ENCODE assay signal across 9 mouse cellular contexts in genomic region chr4:63404205-63404604, GRCm38 (mm10). TPM values are rescaled to one million over a fixed set of nuclear protein-coding genes. Genes with fewer than 3 reads are reported as not detected.
DNase-seq lines count a peak whose midpoint lies in the region; ATAC-seq and TF ChIP-seq lines count a peak whose summit lies in the region.
"Had no signal": no experiment of that assay in that cellular context is flagged by ENCODE, and none has a peak within 500 bp of the region (broad histone marks: within the 10 kb centered on the region; RNA-seq: fewer than 3 reads in every experiment).

No protein-coding gene starts in this region.

- TF ChIP-seq CTCF in hindbrain, postnatal 0 days (IDR thresholded peaks at IDR 0.05; ENCODE audit: low read depth), result no peak

- H3K4me3 ChIP-seq in hindbrain, postnatal 0 days (ENCODE audit: low read length), result no peak overlapping the region
- H3K4me3 ChIP-seq in hindbrain, embryonic 14.5 days (replicated peaks; ENCODE audit: low read length), result no peak overlapping the region
- H3K4me3 ChIP-seq in embryonic facial prominence, embryonic 13.5 days, result no peak overlapping the region
- H3K4me3 ChIP-seq in limb, embryonic 15.5 days, result no peak overlapping the region

- no peak overlapping the region for H3K9ac ChIP-seq in hindbrain, postnatal 0 days (replicated peaks; ENCODE audit: low read length)
- no peak overlapping the region for H3K9ac ChIP-seq in hindbrain, embryonic 14.5 days
- H3K9ac ChIP-seq in embryonic facial prominence, embryonic 13.5 days, result peak overlapping the region; percentile 73
- H3K9ac ChIP-seq in limb, embryonic 15.5 days, result no peak overlapping the region

- 0 out of 2 replicates have a peak overlapping the region, but pooled peaks have one; percentile 2 for H3K27ac ChIP-seq in hindbrain, postnatal 0 days
- H3K27ac ChIP-seq in hindbrain, embryonic 14.5 days, result no peak overlapping the region
- peak overlapping the region; percentile 87 for H3K27ac ChIP-seq in embryonic facial prominence, embryonic 13.5 days
- peak overlapping the region; percentile 88 for H3K27ac ChIP-seq in limb, embryonic 15.5 days

- H3K4me1 ChIP-seq in hindbrain, postnatal 0 days (ENCODE audit: insufficient read depth, low read length), result peaks cover 28% of the 10 kb centered on the region
- peaks cover 46% of the 10 kb centered on the region for H3K4me1 ChIP-seq in hindbrain, embryonic 14.5 days (replicated peaks; ENCODE audit: control insufficient read depth, insufficient read depth, low read length)
- H3K4me1 ChIP-seq in embryonic facial prominence, embryonic 13.5 days, result peaks cover 74% of the 10 kb centered on the region
- peaks cover 77% of the 10 kb centered on the region for H3K4me1 ChIP-seq in limb, embryonic 15.5 days

- H3K4me2 ChIP-seq in hindbrain, postnatal 0 days (ENCODE audit: low read depth, low read length), result no peak overlapping the region
- H3K4me2 ChIP-seq in hindbrain, embryonic 14.5 days (replicated peaks), result no peak overlapping the region
- H3K4me2 ChIP-seq in embryonic facial prominence, embryonic 13.5 days, result peak overlapping the region; percentile 64
- no peak overlapping the region for H3K4me2 ChIP-seq in limb, embryonic 15.5 days

- H3K9me3 ChIP-seq in hindbrain, postnatal 0 days (ENCODE audit: low read length), result no peaks in the 10 kb centered on the region
- no peaks in the 10 kb centered on the region for H3K9me3 ChIP-seq in hindbrain, embryonic 14.5 days (ENCODE audit: control insufficient read depth, low read length)
- no peaks in the 10 kb centered on the region for H3K9me3 ChIP-seq in embryonic facial prominence, embryonic 13.5 days
- no peaks in the 10 kb centered on the region for H3K9me3 ChIP-seq in limb, embryonic 15.5 days

- 70% methylated on average over 7 of the region's 7 CpGs for WGBS in hindbrain, postnatal 0 days
- 76% methylated on average over 7 of the region's 7 CpGs for WGBS in hindbrain, embryonic 14.5 days
- WGBS in embryonic facial prominence, embryonic 13.5 days, result 71% methylated on average over 7 of the region's 7 CpGs
- WGBS in limb, embryonic 15.5 days, result 63% methylated on average over 7 of the region's 7 CpGs

- no peaks in the 10 kb centered on the region for H3K27me3 ChIP-seq in hindbrain, postnatal 0 days (ENCODE audit: insufficient read depth, low read length)
- H3K27me3 ChIP-seq in hindbrain, embryonic 14.5 days (ENCODE audit: control insufficient read depth, insufficient read depth, low read length), result no peaks in the 10 kb centered on the region
- H3K27me3 ChIP-seq in embryonic facial prominence, embryonic 13.5 days, result no peaks in the 10 kb centered on the region
- H3K27me3 ChIP-seq in limb, embryonic 15.5 days, result no peaks in the 10 kb centered on the region

- DNase-seq in hindbrain, postnatal 0 days (ENCODE audit: low spot score), result no peak
- DNase-seq in hindbrain, embryonic 14.5 days (ENCODE audit: low spot score), result no peak
- DNase-seq in spleen, postnatal 4 days (ENCODE audit: low spot score in 2 of 2), result peak; percentile 62 to 79
- DNase-seq in left cerebral cortex, postnatal 10 days (ENCODE audit: extremely low spot score in 1 of 2, low spot score in 2 of 2), result no peak
- no peak for DNase-seq in ovary, postnatal 10 days (ENCODE audit: low spot score)

- no peaks in the 10 kb centered on the region for H3K36me3 ChIP-seq in hindbrain, postnatal 0 days (ENCODE audit: insufficient read depth, low read length)
- no peaks in the 10 kb centered on the region for H3K36me3 ChIP-seq in hindbrain, embryonic 14.5 days (replicated peaks; ENCODE audit: control insufficient read depth, insufficient read depth)
- H3K36me3 ChIP-seq in embryonic facial prominence, embryonic 13.5 days, result no peaks in the 10 kb centered on the region
- no peaks in the 10 kb centered on the region for H3K36me3 ChIP-seq in limb, embryonic 15.5 days

- no peak for ATAC-seq in hindbrain, postnatal 0 days
- no peak for ATAC-seq in hindbrain, embryonic 14.5 days (ENCODE audit: low FRiP score)
- no peak for ATAC-seq in embryonic facial prominence, embryonic 13.5 days (ENCODE audit: insufficient number of reproducible peaks, insufficient read depth, low FRiP score, low TSS enrichment, low read depth)
- no peak for ATAC-seq in limb, embryonic 15.5 days (ENCODE audit: insufficient number of reproducible peaks, low FRiP score, low TSS enrichment, low read depth)
- ATAC-seq in cerebellum, adult (ENCODE audit: insufficient number of reproducible peaks, low FRiP score, low TSS enrichment), result no peak

- intact Hi-C loops in left cerebral cortex, postnatal 10 days (cut with DNase I), result no loop called here

RNA-seq across cellular contexts. Expression of gene Akna, which starts 1.1 kb away (rescaled TPM):
- total RNA-seq in hindbrain, postnatal 0 days (2014; rRNA removed), result 7.2 and 8.1 TPM in 2 replicates
- 2.7 and 3.2 TPM in 2 replicates for polyA plus RNA-seq in hindbrain, postnatal 0 days (2015; fragmentation: Nextera tagmentation; extraction: Ambion mirVana)
- polyA plus RNA-seq in hindbrain, embryonic 14.5 days (2014; fragmentation: Nextera tagmentation; extraction: Ambion mirVana), result 3.9 and 4.6 TPM in 2 replicates
- polyA plus RNA-seq in embryonic facial prominence, embryonic 13.5 days (2015; fragmentation: Nextera tagmentation; extraction: Ambion mirVana), result 9.7 and 10.0 TPM in 2 replicates
- polyA plus RNA-seq in limb, embryonic 15.5 days (2015; fragmentation: Nextera tagmentation; extraction: Ambion mirVana), result 5.6 and 6.0 TPM in 2 replicates
- total RNA-seq in left cerebral cortex, postnatal 10 days (2021), result 1 to 10 TPM; 3.4 to 4.8 TPM

RNA-seq across cellular contexts. Expression of gene Orm2, which starts 42.0 kb away (rescaled TPM):
- total RNA-seq in hindbrain, postnatal 0 days (2014; rRNA removed), result not detected in 2 replicates
- polyA plus RNA-seq in hindbrain, postnatal 0 days (2015; fragmentation: Nextera tagmentation; extraction: Ambion mirVana), result not detected in 2 replicates
- not detected in 2 replicates for polyA plus RNA-seq in hindbrain, embryonic 14.5 days (2014; fragmentation: Nextera tagmentation; extraction: Ambion mirVana)
- polyA plus RNA-seq in embryonic facial prominence, embryonic 13.5 days (2015; fragmentation: Nextera tagmentation; extraction: Ambion mirVana), result not detected in 2 replicates
- 0.25 and 0.35 TPM in 2 replicates for polyA plus RNA-seq in limb, embryonic 15.5 days (2015; fragmentation: Nextera tagmentation; extraction: Ambion mirVana)
- not detected for total RNA-seq in left cerebral cortex, postnatal 10 days (2021)
- total RNA-seq: ES-E14 had no signal

RNA-seq across cellular contexts. Expression of gene Orm3, which starts 48.2 kb away (rescaled TPM):
- total RNA-seq in hindbrain, postnatal 0 days (2014; rRNA removed), result not detected in 2 replicates
- polyA plus RNA-seq in hindbrain, postnatal 0 days (2015; fragmentation: Nextera tagmentation; extraction: Ambion mirVana), result not detected in 2 replicates
- not detected in 2 replicates for polyA plus RNA-seq in hindbrain, embryonic 14.5 days (2014; fragmentation: Nextera tagmentation; extraction: Ambion mirVana)
- polyA plus RNA-seq in embryonic facial prominence, embryonic 13.5 days (2015; fragmentation: Nextera tagmentation; extraction: Ambion mirVana), result not detected in 2 replicates
- polyA plus RNA-seq in limb, embryonic 15.5 days (2015; fragmentation: Nextera tagmentation; extraction: Ambion mirVana), result not detected in 2 replicates
- total RNA-seq in left cerebral cortex, postnatal 10 days (2021), result not detected
- total RNA-seq: ES-E14 had no signal

RNA-seq across cellular contexts. Expression of gene Orm1, which starts 59.8 kb away (rescaled TPM):
- total RNA-seq in hindbrain, postnatal 0 days (2014; rRNA removed), result not detected in 2 replicates
- polyA plus RNA-seq in hindbrain, postnatal 0 days (2015; fragmentation: Nextera tagmentation; extraction: Ambion mirVana), result not detected in 2 replicates
- polyA plus RNA-seq in hindbrain, embryonic 14.5 days (2014; fragmentation: Nextera tagmentation; extraction: Ambion mirVana), result not detected in 2 replicates
- not detected in 2 replicates for polyA plus RNA-seq in embryonic facial prominence, embryonic 13.5 days (2015; fragmentation: Nextera tagmentation; extraction: Ambion mirVana)
- polyA plus RNA-seq in limb, embryonic 15.5 days (2015; fragmentation: Nextera tagmentation; extraction: Ambion mirVana), result 57.2 and 75.5 TPM in 2 replicates
- not detected for total RNA-seq in left cerebral cortex, postnatal 10 days (2021)
- total RNA-seq: ES-E14 had no signal

Comparison
In these comparisons a context has a peak if more than half of its experiments do, and no peak if none do; other contexts are left out.
1. DNase-seq: peak in spleen, postnatal 4 days (2 of 2); none in hindbrain, postnatal 0 days (single experiment), hindbrain, embryonic 14.5 days (single experiment), left cerebral cortex, postnatal 10 days (0 of 2) and ovary, postnatal 10 days (single experiment).